ENCODE assay signal across 21 mouse cellular contexts in genomic region chr1:193451471-193452135, GRCm38 (mm10).
A peak's percentile ranks its signal among the peaks of the same experiment; 100 is the strongest.
DNase-seq lines count a peak whose midpoint lies in the region; ATAC-seq and TF ChIP-seq lines count a peak whose summit lies in the region.
"Had no signal": no experiment of that assay in that cellular context is flagged by ENCODE, and none has a peak within 500 bp of the region (broad histone marks: within the 10 kb centered on the region; RNA-seq: fewer than 3 reads in every experiment).

No protein-coding gene starts in this region.

- ATAC-seq in Patski: peak; percentile 27
- no peak for ATAC-seq in granulocyte monocyte progenitor cell, adult 5-6 weeks (replicated peaks; ENCODE audit: poor library complexity, severe bottlenecking)
- ATAC-seq: activated CD4-positive, CD25-positive, alpha-beta regulatory T cell, adult 4 months; forebrain, postnatal 0 days had no signal

- in situ Hi-C loops in Patski (cut with MboI; ENCODE audit: low pct_unique_long_range_greater_than_20kb): loop anchor here (5.0 kb wide), 1 partner anchor 51 kb away; no protein-coding TSS in a partner anchor

- CTCF ChIA-PET in Patski (lab: Charles Lee): interaction anchor here (0.9 to 2.4 kb wide), 2 partner anchors 124 to 137 kb away, joined by 3 to 11 read pairs; no protein-coding TSS in a partner anchor

- no peaks in the 10 kb centered on the region for H3K27me3 ChIP-seq in Patski
- H3K27me3 ChIP-seq: limb, embryonic 13.5 days; liver, embryonic 13.5 days; midbrain, embryonic 13.5 days; neural tube, embryonic 15.5 days had no signal

- TF ChIP-seq POLR2A in brain, embryonic 14.5 days (IDR thresholded peaks at IDR 0.05; ENCODE audit: borderline replicate concordance, extremely low read depth, insufficient read depth, insufficient read length, poor library complexity, severe bottlenecking): no peak

- POLR2A ChIA-PET in Patski (lab: Charles Lee): no interaction called here

- no peak for TF ChIP-seq CTCF in Patski (IDR thresholded peaks at IDR 0.05)
- no peak for TF ChIP-seq CTCF in brain, embryonic 14.5 days (IDR thresholded peaks at IDR 0.05; ENCODE audit: borderline replicate concordance, extremely low read depth, insufficient read depth, insufficient read length)

- peak; percentile 59 for DNase-seq in adrenal gland, adult 2 months
- no peak for DNase-seq in adrenal gland, postnatal 4 days (ENCODE audit: low spot score in 2 of 2)
- DNase-seq in 3134 (ENCODE audit: extremely low read depth, insufficient read length, low spot score) (peak; percentile 26), Patski (ENCODE audit: low read depth, low spot score) (peak; percentile 35)
- DNase-seq in brain, embryonic 14.5 days (ENCODE audit: low read depth): peak; percentile 18
- DNase-seq in layer of hippocampus, adult 9-10 months (ENCODE audit: low spot score): no peak
- DNase-seq: B cell, adult 2 months; cerebellum, adult 2 months; forebrain, postnatal 0 days; gastrocnemius, postnatal 36 days; kidney, adult 2 months; kidney, postnatal 10 days; layer of hippocampus, postnatal 36 days; liver, embryonic 13.5 days; lung, embryonic 14.5 days; right cerebral cortex, postnatal 14 days had no signal

Comparison
In these comparisons a context has a peak if more than half of its experiments do, and no peak if none do; other contexts are left out.
1. DNase-seq: peak in adrenal gland, adult 2 months (single experiment), 3134 (single experiment), Patski (single experiment) and brain, embryonic 14.5 days (single experiment); none in adrenal gland, postnatal 4 days (0 of 2) and layer of hippocampus, adult 9-10 months (single experiment).